Mouse (Mus musculus): ENCODE data around the gene Rpl37. TPM values are rescaled to one million over a fixed set of nuclear protein-coding genes. Genes with fewer than 3 reads are reported as not detected.

Gene Rpl37
- 460 and 572 TPM in 2 replicates for polyA plus RNA-seq (2016; fragmentation: Nextera tagmentation; extraction: Ambion mirVana)

DNA sequence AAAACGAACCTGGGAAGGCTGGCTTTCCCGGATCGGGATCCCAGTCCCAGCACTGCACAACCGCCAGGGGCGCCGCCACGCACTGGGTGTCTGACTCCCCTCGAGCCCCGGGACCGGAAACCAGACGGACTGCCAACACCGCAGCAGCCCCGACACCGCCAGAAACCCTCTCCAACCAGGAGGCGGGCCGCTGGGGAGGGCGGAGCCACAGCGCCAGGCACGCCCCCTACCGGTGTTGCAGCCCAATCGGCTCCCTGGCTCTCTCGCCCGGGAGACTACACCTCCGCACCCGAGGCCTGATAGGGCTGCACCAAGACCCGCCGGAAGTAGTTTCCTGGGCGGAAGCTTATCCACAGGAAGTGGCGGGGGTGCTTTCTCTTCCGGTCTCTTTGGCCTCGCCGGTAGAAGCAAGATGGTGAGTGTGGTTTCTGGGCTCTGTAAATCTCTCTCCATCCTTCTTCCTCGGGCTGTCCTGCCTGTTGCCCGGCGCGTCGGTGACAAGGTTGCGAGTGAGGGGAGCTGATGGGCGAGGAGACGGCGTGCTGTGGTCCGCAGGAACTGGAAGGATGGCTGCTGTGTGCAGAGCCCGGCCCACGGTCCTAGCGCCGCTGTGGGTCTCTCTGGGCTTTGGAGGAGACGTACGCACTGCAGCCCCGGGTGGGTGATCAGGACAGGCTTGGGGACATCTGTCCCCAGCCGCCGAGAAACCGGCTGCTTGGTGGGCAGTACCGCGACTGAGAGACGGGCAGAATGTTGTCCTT lies at the start of gene Rpl37:
Gene Rpl37 (plus strand): TSS at position 376 of the 761 bp plus-strand sequence.
- Histone ChIP-seq H3K27me3 (ENCODE audit: low read depth, poor library complexity, severe bottlenecking) (no peaks in the 10 kb centered on the region), H3K4me1 (peaks cover 13% of the 10 kb centered on the region), H3K4me3 (peak within 1 kb of the TSS; percentile 88), H3K27ac (peak within 1 kb of the TSS; percentile 95), H3K9me3 (replicated peaks) (no peaks in the 10 kb centered on the region), H3K36me3 (peaks cover 44% of the 10 kb centered on the region)
- under 1% methylated on average over 55 of the region's 55 CpGs for WGBS
- DNase-seq (ENCODE audit: low spot score), result peak; percentile 99

DNA sequence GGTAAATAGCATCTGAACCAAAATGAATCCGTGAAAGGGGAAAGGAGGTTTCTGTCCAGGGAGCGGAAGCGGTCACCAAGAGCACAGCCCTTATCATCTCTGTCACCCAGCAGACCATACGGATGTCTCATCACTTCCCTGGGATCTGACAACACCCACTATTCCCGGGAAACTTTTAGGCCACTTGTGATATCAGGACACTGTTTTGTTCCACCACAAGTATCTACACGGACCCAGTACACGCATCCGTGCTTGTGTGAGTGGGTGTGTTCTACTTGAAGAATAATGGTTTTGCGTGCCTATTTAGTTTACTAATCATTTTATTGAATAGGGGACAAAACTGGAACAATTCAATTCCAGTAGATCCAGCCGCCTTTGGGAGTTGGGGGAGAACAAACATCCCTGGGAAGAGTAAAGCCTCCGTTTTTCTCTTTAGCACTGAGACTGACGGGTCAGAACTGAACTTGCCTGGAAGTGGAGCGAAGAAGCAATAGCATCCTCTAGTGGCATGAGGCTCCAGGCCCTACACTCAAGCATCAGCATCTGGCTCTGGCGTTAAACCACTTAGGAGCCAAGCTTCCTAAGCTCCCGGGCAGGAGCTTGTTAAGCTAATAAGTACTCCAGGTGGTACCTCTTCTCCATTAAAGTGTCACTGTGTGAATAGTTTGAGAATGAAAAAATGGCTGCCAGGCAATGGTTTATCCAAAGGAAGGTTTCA lies 47.5 kb upstream of the Rpl37 start:
- peak; percentile 53 for DNase-seq (ENCODE audit: low spot score)
- 63% methylated on average over 15 of the region's 15 CpGs for WGBS
- no peak overlapping the region for H3K27ac ChIP-seq
- no peaks in the 10 kb centered on the region for H3K9me3 ChIP-seq (replicated peaks)
- no peaks in the 10 kb centered on the region for H3K36me3 ChIP-seq
- no peaks in the 10 kb centered on the region for H3K27me3 ChIP-seq (ENCODE audit: low read depth, poor library complexity, severe bottlenecking)
- H3K4me3 ChIP-seq, result no peak overlapping the region
- no peaks in the 10 kb centered on the region for H3K4me1 ChIP-seq

GRCm38 (mm10) chr15:5081235-5081634 lies 35.2 kb upstream of the Rpl37 start:
- no peaks in the 10 kb centered on the region for H3K4me1 ChIP-seq
- H3K36me3 ChIP-seq, result no peaks in the 10 kb centered on the region
- DNase-seq (ENCODE audit: low spot score), result no peak
- H3K27me3 ChIP-seq (ENCODE audit: low read depth, poor library complexity, severe bottlenecking), result no peaks in the 10 kb centered on the region
- H3K9me3 ChIP-seq (replicated peaks), result no peaks in the 10 kb centered on the region
- WGBS, result 73% methylated on average over 1 of the region's 1 CpGs
- no peak overlapping the region for H3K4me3 ChIP-seq
- no peak overlapping the region for H3K27ac ChIP-seq

DNA sequence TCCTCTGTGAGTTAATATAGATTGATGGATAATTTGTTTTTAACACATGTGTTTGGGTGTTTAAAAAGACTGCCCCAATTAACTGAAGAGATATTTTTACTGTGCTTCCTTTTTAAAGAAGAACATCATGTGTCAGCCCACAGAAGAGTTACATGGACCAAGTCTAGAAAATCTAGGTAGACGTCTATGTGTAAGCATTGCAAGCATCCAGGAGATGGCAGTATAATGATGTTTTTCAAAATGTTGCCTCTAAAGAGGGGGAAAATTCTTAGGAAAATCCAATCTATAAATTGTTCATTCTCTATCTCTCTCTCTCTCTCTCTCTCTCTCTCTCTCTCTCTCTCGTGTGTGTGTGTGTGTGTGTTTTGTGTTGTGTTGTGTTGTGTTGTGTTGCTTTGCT lies 30.3 kb upstream of the Rpl37 start:
- no peaks in the 10 kb centered on the region for H3K27me3 ChIP-seq (ENCODE audit: low read depth, poor library complexity, severe bottlenecking)
- H3K4me1 ChIP-seq, result peaks cover 9% of the 10 kb centered on the region; the same call in 1 of the 2 replicates
- H3K36me3 ChIP-seq, result no peaks in the 10 kb centered on the region
- no peak overlapping the region for H3K27ac ChIP-seq
- no peaks in the 10 kb centered on the region for H3K9me3 ChIP-seq (replicated peaks)
- 24% methylated on average over 2 of the region's 2 CpGs for WGBS
- DNase-seq (ENCODE audit: low spot score), result no peak
- no peak overlapping the region for H3K4me3 ChIP-seq

DNA sequence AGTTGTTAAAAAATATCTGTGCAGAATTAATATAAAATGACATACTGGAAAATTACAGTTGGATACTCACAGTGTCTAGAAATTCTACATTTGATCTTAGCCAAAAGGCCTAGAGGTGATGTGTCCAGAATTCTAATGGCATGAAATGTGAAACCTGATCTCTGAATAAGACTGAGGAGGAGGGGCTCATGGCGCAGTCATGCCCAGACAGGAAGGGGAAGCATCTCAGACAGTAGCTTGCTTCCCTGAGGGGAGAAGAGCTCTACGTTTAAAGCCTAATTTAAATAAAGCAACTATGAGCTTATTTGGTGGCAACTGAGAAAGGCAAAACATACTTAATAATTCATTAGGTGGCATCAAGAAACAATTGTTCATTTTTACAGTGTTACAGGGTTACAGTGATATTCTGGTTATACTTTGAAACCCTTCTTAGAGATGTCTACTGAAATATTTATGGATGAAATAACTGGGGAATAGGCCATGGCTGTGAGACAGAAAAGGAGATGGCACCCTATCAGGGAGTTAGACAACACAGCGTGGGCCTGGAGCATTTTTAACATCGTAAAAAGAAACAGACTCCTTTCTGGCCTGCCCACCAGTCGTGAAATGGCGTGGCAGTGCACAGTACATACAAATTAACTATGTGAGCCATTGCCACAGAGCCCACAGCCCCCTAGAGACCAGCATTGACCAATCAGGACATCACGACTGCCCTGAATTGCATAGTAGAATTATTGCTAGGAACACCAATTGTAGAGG lies 27.4 kb upstream of the Rpl37 start:
- H3K9me3 ChIP-seq (replicated peaks), result no peaks in the 10 kb centered on the region
- no peaks in the 10 kb centered on the region for H3K36me3 ChIP-seq
- H3K4me1 ChIP-seq, result peaks cover 9% of the 10 kb centered on the region; the same call in 1 of the 2 replicates
- 67% methylated on average over 7 of the region's 7 CpGs for WGBS
- H3K27me3 ChIP-seq (ENCODE audit: low read depth, poor library complexity, severe bottlenecking), result no peaks in the 10 kb centered on the region
- no peak overlapping the region for H3K4me3 ChIP-seq
- no peak overlapping the region for H3K27ac ChIP-seq
- no peak for DNase-seq (ENCODE audit: low spot score)

- H3K36me3 ChIP-seq, result no peaks in the 10 kb centered on the region
- H3K27me3 ChIP-seq (ENCODE audit: low read depth, poor library complexity, severe bottlenecking), result no peaks in the 10 kb centered on the region
- H3K4me1 ChIP-seq, result peaks cover 9% of the 10 kb centered on the region; the same call in 1 of the 2 replicates
- no peaks in the 10 kb centered on the region for H3K9me3 ChIP-seq (replicated peaks)
- H3K4me3 ChIP-seq, result no peak overlapping the region
- no peak for DNase-seq (ENCODE audit: low spot score)
- H3K27ac ChIP-seq, result no peak overlapping the region
- 96% methylated on average over 10 of the region's 10 CpGs for WGBS
Observed at GRCm38 (mm10) chr15:5090131-5090530, 26.3 kb upstream of the Rpl37 start.

DNA sequence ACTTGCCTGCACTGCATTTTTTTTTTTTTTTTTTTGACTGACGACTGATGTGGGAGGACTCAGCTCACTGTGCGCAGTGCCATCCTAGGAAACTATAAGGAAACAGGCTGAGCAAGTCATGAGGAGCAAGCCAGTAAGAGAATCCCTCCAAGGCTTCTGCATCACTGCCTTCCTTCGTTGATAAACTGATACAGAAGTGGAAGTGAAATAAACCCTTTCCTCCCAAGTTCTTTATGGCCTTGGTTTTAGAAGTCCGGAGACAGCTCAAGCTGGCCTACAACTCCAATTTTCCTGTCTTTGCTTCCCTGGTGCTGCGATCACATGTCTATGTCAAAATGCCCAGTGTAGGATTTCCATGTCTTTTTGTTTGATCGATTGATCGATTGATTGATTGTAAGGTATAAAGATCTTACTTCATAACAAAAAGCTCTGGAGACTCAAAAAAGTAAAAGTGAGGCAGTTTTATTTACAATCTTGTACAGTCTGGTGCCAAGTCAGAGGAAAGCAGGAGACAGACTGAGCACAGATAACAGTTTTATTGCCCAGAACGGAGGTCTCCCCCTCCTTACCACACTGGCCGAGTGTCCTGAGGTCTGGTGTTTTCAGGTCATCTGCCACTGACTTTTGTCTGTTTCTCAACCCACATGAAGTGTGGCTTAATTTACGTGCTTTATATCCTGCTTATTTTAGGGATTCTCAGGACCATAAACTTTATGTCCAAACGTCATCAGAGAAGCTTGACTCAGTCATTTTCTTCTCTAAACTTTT lies 20.7 kb upstream of the Rpl37 start:
- Histone ChIP-seq H3K4me1 (no peaks in the 10 kb centered on the region), H3K27ac (no peak overlapping the region), H3K4me3 (no peak overlapping the region), H3K9me3 (replicated peaks) (no peaks in the 10 kb centered on the region), H3K36me3 (no peaks in the 10 kb centered on the region), H3K27me3 (ENCODE audit: low read depth, poor library complexity, severe bottlenecking) (no peaks in the 10 kb centered on the region)
- 81% methylated on average over 11 of the region's 11 CpGs for WGBS
- DNase-seq (ENCODE audit: low spot score), result no peak

GRCm38 (mm10) chr15:5097376-5097775 lies 19.1 kb upstream of the Rpl37 start:
- no peak for DNase-seq (ENCODE audit: low spot score)
- Histone ChIP-seq H3K36me3 (no peaks in the 10 kb centered on the region), H3K27me3 (ENCODE audit: low read depth, poor library complexity, severe bottlenecking) (no peaks in the 10 kb centered on the region), H3K27ac (no peak overlapping the region), H3K4me3 (no peak overlapping the region), H3K4me1 (no peaks in the 10 kb centered on the region), H3K9me3 (replicated peaks) (no peaks in the 10 kb centered on the region)
- 88% methylated on average over 1 of the region's 1 CpGs for WGBS

GRCm38 (mm10) chr15:5102312-5102711 lies 14.1 kb upstream of the Rpl37 start:
- H3K27ac ChIP-seq, result no peak overlapping the region
- no peaks in the 10 kb centered on the region for H3K4me1 ChIP-seq
- H3K27me3 ChIP-seq (ENCODE audit: low read depth, poor library complexity, severe bottlenecking), result no peaks in the 10 kb centered on the region
- no peaks in the 10 kb centered on the region for H3K9me3 ChIP-seq (replicated peaks)
- DNase-seq (ENCODE audit: low spot score), result no peak
- no peaks in the 10 kb centered on the region for H3K36me3 ChIP-seq
- no peak overlapping the region for H3K4me3 ChIP-seq
- 90% methylated on average over 4 of the region's 4 CpGs for WGBS

DNA sequence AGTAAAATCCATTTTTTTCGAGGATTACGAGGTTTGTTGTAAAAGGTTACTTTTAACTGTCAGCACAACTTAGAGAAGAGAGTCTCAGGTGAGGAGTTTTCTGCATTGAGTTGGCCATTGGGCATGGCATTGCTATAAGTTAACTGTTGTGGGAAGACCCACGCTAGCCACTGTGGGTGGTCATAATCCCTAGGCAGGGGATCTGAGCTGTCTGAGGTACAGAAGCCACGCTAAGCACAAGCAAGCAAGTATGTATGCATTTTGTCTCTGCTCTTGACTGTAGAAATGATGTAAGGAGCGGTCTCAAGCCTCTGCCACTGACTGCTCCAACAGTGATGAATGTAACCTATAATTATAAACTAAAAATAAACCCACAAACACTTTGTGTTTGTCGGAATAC lies 10.6 kb upstream of the Rpl37 start:
- H3K4me3 ChIP-seq, result no peak overlapping the region
- H3K36me3 ChIP-seq, result no peaks in the 10 kb centered on the region
- no peak for DNase-seq (ENCODE audit: low spot score)
- no peaks in the 10 kb centered on the region for H3K4me1 ChIP-seq
- no peak overlapping the region for H3K27ac ChIP-seq
- 84% methylated on average over 6 of the region's 6 CpGs for WGBS
- H3K27me3 ChIP-seq (ENCODE audit: low read depth, poor library complexity, severe bottlenecking), result no peaks in the 10 kb centered on the region
- H3K9me3 ChIP-seq (replicated peaks), result no peaks in the 10 kb centered on the region

DNA sequence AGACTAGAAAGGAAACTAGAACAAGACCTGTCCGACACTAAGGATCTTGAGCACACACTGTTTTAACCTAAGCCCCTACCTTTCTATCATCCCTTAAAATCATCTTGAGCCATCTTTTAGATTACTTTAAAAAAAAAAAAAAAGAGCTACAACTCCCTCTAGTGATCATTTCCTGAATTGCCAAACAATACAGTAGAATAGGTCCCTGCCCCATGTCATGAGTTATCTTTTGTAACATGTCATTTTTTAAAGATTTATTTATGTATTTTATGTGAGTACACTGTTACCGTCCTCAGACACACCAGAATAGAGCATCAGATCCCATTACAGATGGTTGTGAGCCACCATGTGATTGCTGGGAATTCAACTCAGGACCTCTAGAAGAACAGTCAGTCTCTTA lies 10.2 kb upstream of the Rpl37 start:
- H3K36me3 ChIP-seq, result no peaks in the 10 kb centered on the region
- no peaks in the 10 kb centered on the region for H3K9me3 ChIP-seq (replicated peaks)
- no peak overlapping the region for H3K4me3 ChIP-seq
- H3K27me3 ChIP-seq (ENCODE audit: low read depth, poor library complexity, severe bottlenecking), result no peaks in the 10 kb centered on the region
- no peak overlapping the region for H3K27ac ChIP-seq
- 54% methylated on average over 2 of the region's 2 CpGs for WGBS
- no peak for DNase-seq (ENCODE audit: low spot score)
- H3K4me1 ChIP-seq, result no peaks in the 10 kb centered on the region

All from limb, embryonic 10.5 days (tissue).